Mouse (Mus musculus) embryonic facial prominence, embryonic 11.5 days (tissue): ENCODE measurements around the gene Dusp19. TPM values are rescaled to one million over a fixed set of nuclear protein-coding genes. Genes with fewer than 3 reads are reported as not detected.

Source experiments
- ATAC-seq: fragments of 200-750 bp; cut with Nextera tagmentation; replicated peaks from 2 replicates; pipeline ENCODE4 v1.8.0; 2017; ENCODE audit warnings: low read depth; ENCODE audit not compliant: insufficient number of reproducible peaks, low FRiP score, low TSS enrichment
- DNase-seq: peaks from one replicate; pipeline ENCODE4 v3.0.0-alpha.2; 2015; ENCODE audit warnings: low spot score
- H3K27ac ChIP-seq: fragments of 300-500 bp; sonication (generic); replicated peaks from 2 replicates; pipeline ENCODE4 v1.5.1; 2014; ENCODE audit warnings: mild to moderate bottlenecking, low read depth, low read length, control low read depth
- H3K27me3 ChIP-seq: fragments of 300-500 bp; sonication (generic); 2 replicates; pipeline ENCODE4 v1.6.1; 2014; ENCODE audit warnings: mild to moderate bottlenecking, low read length, moderate library complexity, mixed read lengths; ENCODE audit not compliant: control insufficient read depth, insufficient read depth
- H3K36me3 ChIP-seq: fragments of 300-500 bp; sonication (generic); replicated peaks from 2 replicates; pipeline ENCODE4 v1.6.1; 2014; ENCODE audit warnings: low read depth, mild to moderate bottlenecking, low read length, moderate library complexity, mixed read lengths; ENCODE audit not compliant: control insufficient read depth, insufficient read depth
- H3K4me1 ChIP-seq: fragments of 300-500 bp; sonication (generic); 2 replicates; pipeline ENCODE4 v1.6.1; 2014; ENCODE audit warnings: low read length, mixed read lengths; ENCODE audit not compliant: control insufficient read depth, insufficient read depth
- H3K4me2 ChIP-seq: fragments of 300-500 bp; sonication (generic); 2 replicates; pipeline ENCODE4 v1.6.1; 2014; ENCODE audit warnings: low read depth, mild to moderate bottlenecking, control low read depth, low read length, moderate library complexity
- H3K4me3 ChIP-seq: fragments of 300-500 bp; sonication (generic); 2 replicates; pipeline ENCODE4 v1.5.1; 2014; ENCODE audit warnings: low read depth, low read length, control low read depth
- H3K9ac ChIP-seq: fragments of 300-500 bp; sonication (generic); replicated peaks from 2 replicates; pipeline ENCODE4 v1.6.1; 2014; ENCODE audit warnings: mild to moderate bottlenecking, control low read depth, low read length
- H3K9me3 ChIP-seq: fragments of 300-500 bp; sonication (generic); replicated peaks from 2 replicates; pipeline ENCODE4 v1.6.1; 2016; ENCODE audit warnings: mild to moderate bottlenecking, low read length, inconsistent platforms, mixed read lengths; ENCODE audit not compliant: control insufficient read depth
- WGBS: fragments of 180-500 bp; shearing (Covaris S2); extraction: QIAGEN DNeasy Blood & Tissue Kit; methylation state at CpG from one replicate; pipeline ENCODE4 v1.1.7; 2014; 5-methylcytosine and 5-hydroxymethylcytosine counted together
- polyA plus RNA-seq: library from polyadenylated mRNA; unstranded; fragments of >200 nt; fragmentation: Nextera tagmentation; extraction: Ambion mirVana; gene quantifications from 2 replicates; pipeline ENCODE4 v1.2.1, GENCODE M21; 2014

Dusp19 gene
- 18.4 and 20.5 TPM in 2 replicates for polyA plus RNA-seq

- ATAC-seq (peak; percentile 98), DNase-seq (peak; percentile 96)
- WGBS, result 3% methylated on average over 21 of the region's 21 CpGs
These were observed at the start of gene Dusp19, which contains the start of gene Nup35 for GRCm38 (mm10) chr2:80616854-80617737. TSS of gene Dusp19 (plus strand) at chr2:80617045. TSS of gene Nup35 (plus strand) at chr2:80617236.

DNA sequence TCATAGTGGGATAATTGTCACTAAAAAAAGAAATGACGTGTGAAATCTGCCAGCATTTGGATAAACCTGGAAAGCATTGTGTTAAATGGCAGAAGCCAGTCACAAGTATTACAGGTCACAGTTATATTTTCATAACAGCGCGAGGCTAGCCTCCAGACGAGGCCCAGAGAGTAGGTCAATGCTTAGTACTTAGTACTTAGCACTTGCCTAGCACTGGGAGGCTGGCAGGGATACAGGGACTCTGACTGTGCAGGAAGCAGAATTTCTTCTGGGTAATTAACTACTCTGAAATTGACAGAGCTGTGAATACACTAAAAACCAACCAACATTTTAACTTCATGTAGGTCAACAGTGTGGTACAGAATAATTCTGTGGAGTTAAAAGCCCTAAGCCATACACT, 49.4 kb upstream of the Dusp19 start:
- Histone ChIP-seq H3K36me3 (no peaks in the 10 kb centered on the region), H3K4me3 (no peak overlapping the region), H3K27ac (no peak overlapping the region), H3K4me1 (no peaks in the 10 kb centered on the region), H3K9me3 (no peaks in the 10 kb centered on the region), H3K4me2 (no peak overlapping the region), H3K27me3 (no peaks in the 10 kb centered on the region), H3K9ac (no peak overlapping the region)
- 93% methylated on average over 4 of the region's 4 CpGs for WGBS
- DNase-seq, result no peak
- ATAC-seq, result no peak

More at GRCm38 (mm10) chr2:80616854-80617737, at the start of gene Dusp19, which contains the start of gene Nup35:
- Histone ChIP-seq H3K27ac (no peak within 1 kb of the TSS), H3K9ac (peak within 1 kb of the TSS; percentile 70), H3K27me3 (no peaks in the 10 kb centered on the region), H3K4me2 (peak within 1 kb of the TSS; percentile 79), H3K4me1 (no peaks in the 10 kb centered on the region), H3K36me3 (no peaks in the 10 kb centered on the region), H3K9me3 (no peaks in the 10 kb centered on the region), H3K4me3 (peak within 1 kb of the TSS; percentile 60)

GRCm38 (mm10) chr2:80570656-80571055, 46.2 kb upstream of the Dusp19 start:
- Histone ChIP-seq H3K9me3 (no peaks in the 10 kb centered on the region), H3K9ac (no peak overlapping the region), H3K4me1 (no peaks in the 10 kb centered on the region), H3K36me3 (no peaks in the 10 kb centered on the region), H3K27me3 (no peaks in the 10 kb centered on the region), H3K27ac (no peak overlapping the region), H3K4me2 (no peak overlapping the region), H3K4me3 (no peak overlapping the region)
- WGBS, result 77% methylated on average over 4 of the region's 4 CpGs
- DNase-seq, result no peak
- no peak for ATAC-seq

DNA sequence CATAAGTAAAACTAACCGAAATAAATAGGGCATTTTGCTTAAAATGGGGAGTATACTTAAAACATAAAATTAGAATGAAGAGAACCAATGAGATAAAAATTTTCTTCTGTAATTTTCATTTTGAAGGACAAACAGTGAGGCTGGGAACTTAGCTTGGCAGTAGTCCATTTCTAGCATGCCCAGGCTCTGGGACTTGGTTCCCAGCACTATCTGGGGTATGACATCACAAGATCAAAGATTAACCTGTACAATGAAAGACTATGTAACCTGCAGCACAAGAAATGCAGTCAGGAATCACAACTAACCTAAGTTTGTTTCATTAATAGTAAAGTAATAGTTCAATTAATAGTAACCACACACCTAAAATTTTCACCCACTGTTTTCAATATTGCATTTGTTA, 39.6 kb upstream of the Dusp19 start:
- 94% methylated on average over 1 of the region's 1 CpGs for WGBS

DNA sequence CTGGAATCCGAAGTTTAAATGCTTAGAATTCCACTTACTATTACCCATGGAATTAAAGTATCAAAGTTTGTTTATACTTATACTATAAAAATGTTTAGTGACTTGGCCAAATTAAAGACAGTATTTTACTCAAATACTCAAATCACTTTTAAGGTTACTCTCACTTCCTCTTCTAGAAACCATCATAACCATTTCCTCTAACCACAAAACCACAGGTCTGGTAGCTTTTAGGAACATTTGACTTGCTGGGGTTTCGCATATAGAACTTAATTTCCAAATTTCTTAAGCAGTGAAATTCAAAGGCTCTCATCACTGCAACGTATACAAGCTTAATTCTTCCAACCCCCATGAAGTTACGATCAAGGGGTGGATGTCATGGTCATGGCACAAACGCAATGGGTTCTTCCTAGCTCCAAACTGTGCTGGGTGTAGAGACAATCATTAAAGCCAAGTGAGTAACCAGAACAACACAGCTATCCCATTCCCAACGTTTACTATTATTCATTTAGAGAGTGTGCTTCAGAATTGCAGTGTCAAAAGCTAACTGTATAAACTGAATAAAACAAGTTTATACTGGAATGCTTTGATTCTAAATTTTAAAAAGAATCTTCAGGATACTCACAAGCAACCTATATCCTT, 37.5 kb upstream of the Dusp19 start:
- no peaks in the 10 kb centered on the region for H3K36me3 ChIP-seq
- ATAC-seq (no peak), DNase-seq (no peak)
- no peak overlapping the region for H3K27ac ChIP-seq
- no peaks in the 10 kb centered on the region for H3K27me3 ChIP-seq
- H3K4me1 ChIP-seq, result no peaks in the 10 kb centered on the region
- WGBS, result 43% methylated on average over 6 of the region's 6 CpGs
- no peak overlapping the region for H3K9ac ChIP-seq
- peak overlapping the region; percentile 18; the same call in 1 of the 2 replicates for H3K4me3 ChIP-seq
- no peaks in the 10 kb centered on the region for H3K9me3 ChIP-seq
- H3K4me2 ChIP-seq, result peak overlapping the region; percentile 43

More for the DNA sequence above, 39.6 kb upstream of the Dusp19 start:
- Histone ChIP-seq H3K4me2 (no peak overlapping the region), H3K9ac (no peak overlapping the region), H3K36me3 (no peaks in the 10 kb centered on the region), H3K9me3 (no peaks in the 10 kb centered on the region), H3K4me1 (no peaks in the 10 kb centered on the region), H3K4me3 (no peak overlapping the region), H3K27ac (no peak overlapping the region), H3K27me3 (no peaks in the 10 kb centered on the region)
- no peak for ATAC-seq
- DNase-seq, result no peak

GRCm38 (mm10) chr2:80580311-80580961, 36.4 kb upstream of the Dusp19 start:
- WGBS, result under 1% methylated on average over 50 of the region's 65 CpGs
- Histone ChIP-seq H3K9ac (peak overlapping the region; percentile 98), H3K36me3 (no peaks in the 10 kb centered on the region), H3K27me3 (no peaks in the 10 kb centered on the region), H3K9me3 (no peaks in the 10 kb centered on the region), H3K4me2 (peak overlapping the region; percentile 52), H3K4me3 (peak overlapping the region; percentile 93), H3K27ac (peak overlapping the region; percentile 95), H3K4me1 (no peaks in the 10 kb centered on the region)
- ATAC-seq (peak; percentile 60), DNase-seq (peak; percentile 49)

DNA sequence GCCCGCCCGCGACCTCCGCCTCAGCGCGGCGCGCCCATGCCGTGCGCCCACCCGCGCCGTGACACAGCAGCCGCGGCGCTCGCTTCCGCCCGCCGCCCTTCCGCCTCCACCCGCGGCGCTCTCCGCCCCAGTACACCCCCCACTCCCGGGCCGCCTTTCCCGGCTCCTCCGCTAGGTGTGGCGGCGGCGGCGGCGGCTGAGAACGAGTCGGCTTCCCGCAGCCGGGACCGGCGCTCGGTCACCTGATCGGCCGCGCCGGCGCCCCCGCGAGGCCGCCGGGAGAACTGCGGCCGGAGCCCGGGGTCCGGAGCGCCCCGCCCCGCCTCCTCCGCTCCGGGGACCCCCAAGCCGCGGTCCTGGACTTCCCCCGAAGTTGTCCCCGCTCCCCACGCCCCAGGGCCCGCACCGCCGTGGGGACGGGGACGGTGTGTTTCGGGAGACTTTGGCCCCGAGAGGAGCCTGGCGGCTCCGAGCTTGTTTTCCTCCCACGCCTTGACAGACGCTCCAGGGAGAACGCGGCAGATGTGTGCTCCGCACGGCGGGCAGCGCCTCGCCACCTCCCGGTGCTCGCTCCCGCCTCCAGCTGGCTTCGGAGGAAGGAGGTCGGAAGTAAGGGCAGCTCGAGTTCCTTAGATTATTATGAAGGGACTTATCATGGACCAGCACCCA, 35.7 kb upstream of the Dusp19 start, which contains the start of gene Nckap1:
Gene Nckap1, minus strand, starts transcription at position 338 of the 669 bp plus-strand sequence.
- Histone ChIP-seq H3K27me3 (no peaks in the 10 kb centered on the region), H3K4me2 (peak within 1 kb of the TSS; percentile 52), H3K36me3 (no peaks in the 10 kb centered on the region), H3K9ac (peak within 1 kb of the TSS; percentile 98), H3K9me3 (no peaks in the 10 kb centered on the region), H3K27ac (peak within 1 kb of the TSS; percentile 95), H3K4me1 (no peaks in the 10 kb centered on the region), H3K4me3 (peak within 1 kb of the TSS; percentile 93)
- DNase-seq (peak; percentile 86), ATAC-seq (peak; percentile 93)
- under 1% methylated on average over 43 of the region's 88 CpGs for WGBS
